Mouse (Mus musculus): ENCODE results near the gene Nipal1.

DNA sequence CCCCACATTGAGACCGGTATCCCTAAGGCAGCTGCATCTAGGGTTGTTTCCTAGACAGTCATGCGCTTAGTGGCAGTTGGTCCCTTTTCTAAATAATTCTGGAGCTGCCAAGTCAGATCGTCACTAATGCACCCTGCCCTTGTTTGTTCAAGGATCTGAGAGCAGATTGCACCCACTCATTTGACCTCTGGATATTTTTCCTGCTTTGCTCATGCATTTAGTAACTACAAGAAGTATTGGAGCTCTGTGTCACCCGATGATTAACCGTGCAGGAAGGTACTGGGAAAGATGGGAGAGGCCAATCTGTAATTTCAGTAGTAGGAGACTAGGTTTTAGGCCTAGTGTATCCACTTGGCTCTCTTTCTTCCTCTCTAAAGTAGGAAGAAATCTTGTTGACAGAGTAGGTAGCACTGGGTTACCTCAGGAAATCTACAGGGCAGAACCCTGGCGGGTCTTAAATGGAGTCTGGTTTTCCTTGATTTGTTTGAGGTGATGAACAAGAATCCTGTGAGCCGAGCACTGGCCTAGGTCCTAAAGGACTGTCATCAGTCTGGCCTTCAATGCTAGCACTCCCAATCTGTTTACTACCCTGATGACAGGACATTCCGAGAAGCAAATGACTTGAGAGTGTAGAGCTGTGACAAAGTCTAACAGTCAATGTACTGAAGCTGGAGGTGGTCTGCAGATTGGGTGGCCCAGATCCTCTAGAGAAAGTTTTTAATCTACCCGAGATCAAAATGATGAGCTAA, 1.6 kb downstream of the Nipal1 start:
- TF ChIP-seq CTCF (IDR thresholded peaks at IDR 0.05; ENCODE audit: low read depth, low read length) = no peak
- no peak for TF ChIP-seq POLR2AphosphoS5 (IDR thresholded peaks at IDR 0.05; ENCODE audit: insufficient replicate concordance, low read depth, low read length)

All from G1E (cell line).